Mouse (Mus musculus) heart, adult 2 months (tissue): ENCODE data around the gene Stap1. TPM values are rescaled to one million over a fixed set of nuclear protein-coding genes. Genes with fewer than 3 reads are reported as not detected.

Experiments
- DNase-seq, 2 experiments: peaks; one replicate each; pipeline ENCODE4 v3.0.0; 2021
- H3K27ac ChIP-seq: fragments of 200-600 bp; 2 replicates; pipeline ENCODE4 v1.8.1; 2022
- H3K27me3 ChIP-seq: fragments of 200-500 bp; 2 replicates; pipeline ENCODE4 v1.6.1; 2012; ENCODE audit warnings: mild to moderate bottlenecking, low read length, inconsistent platforms, mixed read lengths; ENCODE audit not compliant: control insufficient read depth, insufficient read depth
- H3K36me3 ChIP-seq: fragments of 200-500 bp; 2 replicates; pipeline ENCODE4 v1.6.1; 2012; ENCODE audit warnings: low read length, inconsistent platforms; ENCODE audit not compliant: control insufficient read depth, insufficient read depth
- H3K4me1 ChIP-seq: fragments of 200-500 bp; 2 replicates; pipeline ENCODE4 v1.6.1; 2011; ENCODE audit warnings: low read length; ENCODE audit not compliant: control insufficient read depth, insufficient read depth
- H3K4me3 ChIP-seq: fragments of 200-600 bp; 2 replicates; pipeline ENCODE4 v1.8.1; 2022
- H3K79me2 ChIP-seq: fragments of 200-500 bp; replicated peaks from 2 replicates; pipeline ENCODE4 v1.6.1; 2012; ENCODE audit warnings: mild to moderate bottlenecking, inconsistent platforms, low read length, moderate library complexity, mixed read lengths; ENCODE audit not compliant: control insufficient read depth, insufficient read depth
- H3K9ac ChIP-seq: fragments of 200-500 bp; 2 replicates; pipeline ENCODE4 v1.6.1; 2012; ENCODE audit warnings: low read depth, mild to moderate bottlenecking, control low read depth, inconsistent platforms, low read length, mixed read lengths
- CTCF ChIP-seq: fragments of 200-600 bp; IDR thresholded peaks from 2 replicates; pipeline ENCODE4 v1.8.1; 2022; ENCODE audit warnings: antibody characterized with exemption, mild to moderate bottlenecking, moderate library complexity
- EP300 ChIP-seq: fragments of 200-500 bp; IDR thresholded peaks from 2 replicates; pipeline ENCODE4 v1.6.1; 2011; ENCODE audit warnings: low read depth, low read length, control low read depth; ENCODE audit not compliant: insufficient read depth
- POLR2A ChIP-seq: fragments of 200-500 bp; IDR thresholded peaks from 2 replicates; pipeline ENCODE4 v1.6.1; 2011; ENCODE audit warnings: mild to moderate bottlenecking, low read depth, low read length, control low read depth; ENCODE audit not compliant: insufficient read depth
- intact Hi-C: fragments of 180-260 bp; cut with DNase I; formaldehyde crosslinking; loops from one replicate; pipeline ENCODE4 v1.15.1; 2025
- polyA plus RNA-seq: library from polyadenylated mRNA; depleted of rRNA; stranded (reverse); fragments of >200 nt; gene quantifications from 2 replicates; pipeline ENCODE4 v1.2.3, GENCODE M21; 2012; rRNA removed
- total RNA-seq, 2 experiments: library from RNA; stranded (reverse); gene quantifications; 2 replicates each; pipeline ENCODE4 v1.2.3; 2021

Stap1 gene
- total and polyA plus RNA-seq, 3 experiments: 0.57 to 0.68 (median 0.64) TPM

- H3K4me3 ChIP-seq: no peak overlapping the region
- no peaks in the 10 kb centered on the region for H3K79me2 ChIP-seq
- TF ChIP-seq CTCF: no peak
- TF ChIP-seq EP300: no peak
- TF ChIP-seq POLR2A: no peak
- H3K9ac ChIP-seq: no peak overlapping the region
- H3K36me3 ChIP-seq: no peaks in the 10 kb centered on the region
- H3K27me3 ChIP-seq: no peaks in the 10 kb centered on the region
- H3K4me1 ChIP-seq: no peaks in the 10 kb centered on the region
- intact Hi-C loops: no loop called here
- DNase-seq: no peak
- H3K27ac ChIP-seq: no peak overlapping the region
These were observed 58.3 kb downstream of the Stap1 start for GRCm38 (mm10) chr5:86129828-86130227.

Other genes starting within 250 kb of the Stap1 start
- 1 to 10 TPM; 4.3 to 5.3 TPM for gene Cenpc1, start 6.2 kb upstream of the Stap1 start, total RNA-seq
- gene Cenpc1, start 6.2 kb upstream of the Stap1 start, polyA plus RNA-seq: 2.3 and 3.0 TPM in 2 replicates
- 1 to 10 TPM; 6.3 to 8.8 TPM for gene Uba6, start 101.1 kb downstream of the Stap1 start, total RNA-seq
- gene Uba6, start 101.1 kb downstream of the Stap1 start, polyA plus RNA-seq: 1.4 and 3.3 TPM in 2 replicates
- gene Gnrhr, start 126.2 kb downstream of the Stap1 start, total RNA-seq: under 1 TPM; 0.34 to 0.45 TPM
- gene Gnrhr, start 126.2 kb downstream of the Stap1 start, polyA plus RNA-seq: 0.14 TPM in 1 of 2 replicates, not detected in the other
- gene Tmprss11c, start 217.6 kb downstream of the Stap1 start, total RNA-seq: not detected
- gene Tmprss11c, start 217.6 kb downstream of the Stap1 start, polyA plus RNA-seq: not detected in 2 replicates